Mouse (Mus musculus) heart, embryonic 10.5 days (tissue): ENCODE data around the gene Slc9a9. TPM values are rescaled to one million over a fixed set of nuclear protein-coding genes. Genes with fewer than 3 reads are reported as not detected.

Experiments
- DNase-seq: peaks from one replicate; pipeline ENCODE4 v3.0.0-alpha.2; 2017; ENCODE audit warnings: low spot score
- H3K27ac ChIP-seq: fragments of 300-500 bp; sonication (generic); 2 replicates; pipeline ENCODE4 v1.5.1; 2016; ENCODE audit warnings: mild to moderate bottlenecking
- H3K27me3 ChIP-seq: fragments of 300-500 bp; sonication (generic); 2 replicates; pipeline ENCODE4 v1.6.1; 2016; ENCODE audit warnings: mild to moderate bottlenecking; ENCODE audit not compliant: poor library complexity, insufficient read depth, severe bottlenecking
- H3K36me3 ChIP-seq: fragments of 300-500 bp; sonication (generic); 2 replicates; pipeline ENCODE4 v1.6.1; 2016; ENCODE audit warnings: mild to moderate bottlenecking, moderate library complexity
- H3K4me1 ChIP-seq: fragments of 300-500 bp; sonication (generic); 2 replicates; pipeline ENCODE4 v1.6.1; 2016; ENCODE audit warnings: mild to moderate bottlenecking
- H3K4me3 ChIP-seq: fragments of 300-500 bp; sonication (generic); 2 replicates; pipeline ENCODE4 v1.5.1; 2016; ENCODE audit warnings: mild to moderate bottlenecking, moderate library complexity
- H3K9me3 ChIP-seq: fragments of 300-500 bp; sonication (generic); 2 replicates; pipeline ENCODE4 v1.6.1; 2016; ENCODE audit warnings: mild to moderate bottlenecking, moderate library complexity
- WGBS: fragments of 180-500 bp; shearing (Covaris S2); methylation state at CpG from one replicate; pipeline ENCODE4 v1.1.7; 2016; 5-methylcytosine and 5-hydroxymethylcytosine counted together
- polyA plus RNA-seq: library from polyadenylated mRNA; unstranded; fragments of >200 nt; fragmentation: Nextera tagmentation; extraction: Ambion mirVana; gene quantifications from 2 replicates; pipeline ENCODE4 v1.2.1, GENCODE M21; 2016

Slc9a9 gene
- polyA plus RNA-seq, 1 experiment from 2014 or later, result 2.6 TPM

- H3K27ac ChIP-seq, result no peak overlapping the region
Measured at GRCm38 (mm10) chr9:94748503-94748902, 78.8 kb downstream of the Slc9a9 start.

GRCm38 (mm10) chr9:94750187-94750586 lies 80.5 kb downstream of the Slc9a9 start:
- peaks cover 8% of the 10 kb centered on the region; the same call in 1 of the 2 replicates for H3K4me1 ChIP-seq
- H3K36me3 ChIP-seq, result no peaks in the 10 kb centered on the region
- 81% methylated on average over 8 of the region's 8 CpGs for WGBS
- no peak overlapping the region for H3K27ac ChIP-seq
- no peak overlapping the region for H3K4me3 ChIP-seq
- no peaks in the 10 kb centered on the region for H3K27me3 ChIP-seq
- DNase-seq, result no peak
- no peaks in the 10 kb centered on the region for H3K9me3 ChIP-seq

More at GRCm38 (mm10) chr9:94748503-94748902, 78.8 kb downstream of the Slc9a9 start:
- Histone ChIP-seq H3K36me3 (no peaks in the 10 kb centered on the region), H3K4me3 (no peak overlapping the region), H3K9me3 (no peaks in the 10 kb centered on the region), H3K4me1 (peaks cover 8% of the 10 kb centered on the region; the same call in 1 of the 2 replicates), H3K27me3 (no peaks in the 10 kb centered on the region)
- 79% methylated on average over 2 of the region's 2 CpGs for WGBS
- DNase-seq, result no peak

GRCm38 (mm10) chr9:94750935-94751637 lies 81.4 kb downstream of the Slc9a9 start:
- DNase-seq, result no peak
- Histone ChIP-seq H3K27ac (no peak overlapping the region), H3K36me3 (no peaks in the 10 kb centered on the region), H3K27me3 (no peaks in the 10 kb centered on the region), H3K9me3 (no peaks in the 10 kb centered on the region), H3K4me3 (no peak overlapping the region), H3K4me1 (peaks cover 8% of the 10 kb centered on the region; the same call in 1 of the 2 replicates)
- 48% methylated on average over 19 of the region's 19 CpGs for WGBS

- no peak for DNase-seq
- H3K27me3 ChIP-seq, result no peaks in the 10 kb centered on the region
- H3K4me3 ChIP-seq, result no peak overlapping the region
- H3K9me3 ChIP-seq, result no peaks in the 10 kb centered on the region
- WGBS, result 54% methylated on average over 10 of the region's 10 CpGs
- peaks cover 8% of the 10 kb centered on the region; the same call in 1 of the 2 replicates for H3K4me1 ChIP-seq
- no peaks in the 10 kb centered on the region for H3K36me3 ChIP-seq
- no peak overlapping the region for H3K27ac ChIP-seq
Measured at GRCm38 (mm10) chr9:94751638-94752021, 81.9 kb downstream of the Slc9a9 start.

GRCm38 (mm10) chr9:94752121-94752520 lies 82.4 kb downstream of the Slc9a9 start:
- Histone ChIP-seq H3K9me3 (no peaks in the 10 kb centered on the region), H3K4me3 (no peak overlapping the region), H3K4me1 (peaks cover 8% of the 10 kb centered on the region; the same call in 1 of the 2 replicates), H3K27me3 (no peaks in the 10 kb centered on the region), H3K27ac (no peak overlapping the region), H3K36me3 (no peaks in the 10 kb centered on the region)
- DNase-seq, result no peak
- WGBS, result 87% methylated on average over 3 of the region's 3 CpGs

- 80% methylated on average over 5 of the region's 5 CpGs for WGBS
- H3K4me1 ChIP-seq, result no peaks in the 10 kb centered on the region
- no peak overlapping the region for H3K27ac ChIP-seq
- no peak overlapping the region for H3K4me3 ChIP-seq
- no peak for DNase-seq
- no peaks in the 10 kb centered on the region for H3K9me3 ChIP-seq
- no peaks in the 10 kb centered on the region for H3K36me3 ChIP-seq
- no peaks in the 10 kb centered on the region for H3K27me3 ChIP-seq
Measured at GRCm38 (mm10) chr9:94759904-94760303, 90.2 kb downstream of the Slc9a9 start.

GRCm38 (mm10) chr9:94768114-94768513 lies 98.4 kb downstream of the Slc9a9 start:
- WGBS, result 80% methylated on average over 6 of the region's 6 CpGs
- DNase-seq, result no peak

GRCm38 (mm10) chr9:94768524-94768923 lies 98.8 kb downstream of the Slc9a9 start:
- Histone ChIP-seq H3K27me3 (no peaks in the 10 kb centered on the region), H3K4me3 (no peak overlapping the region), H3K4me1 (no peaks in the 10 kb centered on the region), H3K9me3 (no peaks in the 10 kb centered on the region), H3K36me3 (no peaks in the 10 kb centered on the region), H3K27ac (no peak overlapping the region)
- DNase-seq, result no peak
- 70% methylated on average over 4 of the region's 4 CpGs for WGBS

More at GRCm38 (mm10) chr9:94768114-94768513, 98.4 kb downstream of the Slc9a9 start:
- Histone ChIP-seq H3K27me3 (no peaks in the 10 kb centered on the region), H3K4me1 (no peaks in the 10 kb centered on the region), H3K27ac (no peak overlapping the region), H3K9me3 (no peaks in the 10 kb centered on the region), H3K36me3 (no peaks in the 10 kb centered on the region), H3K4me3 (no peak overlapping the region)

- H3K36me3 ChIP-seq, result no peaks in the 10 kb centered on the region
- H3K9me3 ChIP-seq, result no peaks in the 10 kb centered on the region
- H3K27me3 ChIP-seq, result no peaks in the 10 kb centered on the region
- no peak for DNase-seq
- no peaks in the 10 kb centered on the region for H3K4me1 ChIP-seq
- H3K4me3 ChIP-seq, result no peak overlapping the region
- no peak overlapping the region for H3K27ac ChIP-seq
- WGBS, result 70% methylated on average over 4 of the region's 4 CpGs
Measured at GRCm38 (mm10) chr9:94773357-94773756, 103.6 kb downstream of the Slc9a9 start.

GRCm38 (mm10) chr9:94788261-94788660 lies 118.6 kb downstream of the Slc9a9 start:
- Histone ChIP-seq H3K4me3 (no peak overlapping the region), H3K27me3 (no peaks in the 10 kb centered on the region), H3K36me3 (no peaks in the 10 kb centered on the region), H3K9me3 (no peaks in the 10 kb centered on the region), H3K4me1 (no peaks in the 10 kb centered on the region), H3K27ac (no peak overlapping the region)
- no peak for DNase-seq
- 88% methylated on average over 3 of the region's 3 CpGs for WGBS

GRCm38 (mm10) chr9:94790966-94791365 lies 121.3 kb downstream of the Slc9a9 start:
- Histone ChIP-seq H3K4me1 (no peaks in the 10 kb centered on the region), H3K36me3 (no peaks in the 10 kb centered on the region), H3K27ac (no peak overlapping the region), H3K27me3 (no peaks in the 10 kb centered on the region), H3K9me3 (no peaks in the 10 kb centered on the region), H3K4me3 (no peak overlapping the region)
- no peak for DNase-seq
- 79% methylated on average over 2 of the region's 2 CpGs for WGBS

- Histone ChIP-seq H3K4me3 (no peak overlapping the region), H3K27ac (no peak overlapping the region), H3K36me3 (no peaks in the 10 kb centered on the region), H3K9me3 (no peaks in the 10 kb centered on the region), H3K4me1 (no peaks in the 10 kb centered on the region), H3K27me3 (no peaks in the 10 kb centered on the region)
- DNase-seq, result no peak
Measured at GRCm38 (mm10) chr9:94803073-94803472, 133.4 kb downstream of the Slc9a9 start.

- Histone ChIP-seq H3K27me3 (peaks cover 3% of the 10 kb centered on the region; the same call in 1 of the 2 replicates), H3K9me3 (no peaks in the 10 kb centered on the region), H3K27ac (no peak overlapping the region), H3K4me1 (no peaks in the 10 kb centered on the region), H3K36me3 (no peaks in the 10 kb centered on the region), H3K4me3 (no peak overlapping the region)
- DNase-seq, result no peak
- WGBS, result 60% methylated on average over 8 of the region's 8 CpGs
Measured at GRCm38 (mm10) chr9:94805506-94805905, 135.8 kb downstream of the Slc9a9 start.

- Histone ChIP-seq H3K9me3 (no peaks in the 10 kb centered on the region), H3K27me3 (peaks cover 12% of the 10 kb centered on the region; the same call in 1 of the 2 replicates), H3K4me3 (no peak overlapping the region), H3K36me3 (no peaks in the 10 kb centered on the region), H3K4me1 (0 out of 2 replicates have a peak, but pooled peaks cover 3% of the 10 kb centered on the region), H3K27ac (no peak overlapping the region)
- 5% methylated on average over 5 of the region's 5 CpGs for WGBS
- DNase-seq, result no peak
Measured at GRCm38 (mm10) chr9:94815518-94815917, 145.8 kb downstream of the Slc9a9 start.
